Mouse (Mus musculus) thymus, adult 2 months (tissue): ENCODE results near the gene Fcrl5. TPM values are rescaled to one million over a fixed set of nuclear protein-coding genes. Genes with fewer than 3 reads are reported as not detected.

Experiments
- DNase-seq: peaks from one replicate; pipeline ENCODE4 v3.0.0; 2021
- H3K27ac ChIP-seq: fragments of 200-500 bp; 2 replicates; pipeline ENCODE4 v1.5.1; 2012; ENCODE audit warnings: low read length, control low read depth; ENCODE audit not compliant: control insufficient read depth, insufficient read depth
- H3K27me3 ChIP-seq: fragments of 200-500 bp; 2 replicates; pipeline ENCODE4 v1.6.1; 2012; ENCODE audit warnings: mild to moderate bottlenecking, low read length, moderate library complexity, mixed read lengths; ENCODE audit not compliant: control insufficient read depth, insufficient read depth
- H3K36me3 ChIP-seq: fragments of 200-500 bp; 2 replicates; pipeline ENCODE4 v1.6.1; 2012; ENCODE audit warnings: mild to moderate bottlenecking, low read length, moderate library complexity; ENCODE audit not compliant: control insufficient read depth, insufficient read depth
- H3K4me1 ChIP-seq: fragments of 200-500 bp; replicated peaks from 2 replicates; pipeline ENCODE4 v1.6.1; 2012; ENCODE audit warnings: low read length; ENCODE audit not compliant: control insufficient read depth, insufficient read depth
- H3K4me3 ChIP-seq: fragments of 200-500 bp; 2 replicates; pipeline ENCODE4 v1.5.1; 2012; ENCODE audit warnings: mild to moderate bottlenecking, low read length, control low read depth, moderate library complexity; ENCODE audit not compliant: control insufficient read depth, insufficient read depth
- CTCF ChIP-seq: fragments of 200-500 bp; IDR thresholded peaks from 2 replicates; pipeline ENCODE4 v1.5.1; 2012; ENCODE audit warnings: mild to moderate bottlenecking, control low read depth, low read length, moderate library complexity, borderline replicate concordance; ENCODE audit not compliant: control insufficient read depth, poor library complexity, insufficient read depth; ENCODE audit errors: extremely low read depth
- POLR2A ChIP-seq: fragments of 200-500 bp; IDR thresholded peaks from 2 replicates; pipeline ENCODE4 v1.6.1; 2012; ENCODE audit warnings: mild to moderate bottlenecking, low read length, control low read depth, moderate library complexity; ENCODE audit not compliant: control insufficient read depth, poor library complexity, insufficient read depth; ENCODE audit errors: extremely low read depth
- WGBS: fragments of 180-500 bp; shearing (Covaris S2); methylation state at CpG from one replicate; pipeline ENCODE4 v1.1.7; 2018; 5-methylcytosine and 5-hydroxymethylcytosine counted together
- polyA plus RNA-seq: library from polyadenylated mRNA; depleted of rRNA; stranded (reverse); fragments of >200 nt; gene quantifications from 2 replicates; pipeline ENCODE4 v1.2.3, GENCODE M21; 2012; rRNA removed

Fcrl5 gene
- 0.55 and 0.86 TPM in 2 replicates for polyA plus RNA-seq

GRCm38 (mm10) chr3:87435479-87435878, at the start of gene Fcrl5:
Gene Fcrl5, plus strand, starts transcription at chr3:87435773.
- H3K27me3 ChIP-seq = no peaks in the 10 kb centered on the region
- H3K4me1 ChIP-seq = no peaks in the 10 kb centered on the region
- H3K27ac ChIP-seq = no peak within 1 kb of the TSS
- no peak within 1 kb of the TSS for H3K4me3 ChIP-seq
- 55% methylated on average over 5 of the region's 5 CpGs for WGBS
- DNase-seq = no peak
- TF ChIP-seq CTCF (no peak), POLR2A (no peak)
- no peaks in the 10 kb centered on the region for H3K36me3 ChIP-seq

- Histone ChIP-seq H3K36me3 (no peaks in the 10 kb centered on the region), H3K27ac (no peak overlapping the region), H3K4me3 (no peak overlapping the region), H3K27me3 (no peaks in the 10 kb centered on the region), H3K4me1 (no peaks in the 10 kb centered on the region)
- TF ChIP-seq POLR2A (no peak), CTCF (no peak)
- WGBS = 91% methylated on average over 1 of the region's 1 CpGs
- no peak for DNase-seq
Measured at GRCm38 (mm10) chr3:87390935-87391334, 44.6 kb upstream of the Fcrl5 start.

GRCm38 (mm10) chr3:87398809-87399208, 36.8 kb upstream of the Fcrl5 start:
- TF ChIP-seq CTCF (no peak), POLR2A (no peak)
- H3K27ac ChIP-seq = no peak overlapping the region
- whole genome bisulfite sequencing = 88% methylated on average over 4 of the region's 4 CpGs
- H3K36me3 ChIP-seq = no peaks in the 10 kb centered on the region
- H3K27me3 ChIP-seq = no peaks in the 10 kb centered on the region
- DNase-seq = no peak
- H3K4me3 ChIP-seq = no peak overlapping the region
- H3K4me1 ChIP-seq = no peaks in the 10 kb centered on the region

- 92% methylated on average over 4 of the region's 4 CpGs for WGBS
- Histone ChIP-seq H3K4me1 (no peaks in the 10 kb centered on the region), H3K27ac (no peak overlapping the region), H3K4me3 (no peak overlapping the region), H3K36me3 (no peaks in the 10 kb centered on the region), H3K27me3 (no peaks in the 10 kb centered on the region)
- no peak for TF ChIP-seq CTCF
- TF ChIP-seq POLR2A = no peak
- no peak for DNase-seq
Measured at GRCm38 (mm10) chr3:87399906-87400305, 35.7 kb upstream of the Fcrl5 start.

- H3K27me3 ChIP-seq = no peaks in the 10 kb centered on the region
- TF ChIP-seq POLR2A (no peak), CTCF (no peak)
- WGBS = 1% methylated on average over 5 of the region's 5 CpGs
- H3K4me3 ChIP-seq = no peak overlapping the region
- no peak overlapping the region for H3K27ac ChIP-seq
- no peaks in the 10 kb centered on the region for H3K4me1 ChIP-seq
- H3K36me3 ChIP-seq = no peaks in the 10 kb centered on the region
- DNase-seq = peak; percentile 28
Measured at GRCm38 (mm10) chr3:87401321-87401720, 34.3 kb upstream of the Fcrl5 start.

DNA sequence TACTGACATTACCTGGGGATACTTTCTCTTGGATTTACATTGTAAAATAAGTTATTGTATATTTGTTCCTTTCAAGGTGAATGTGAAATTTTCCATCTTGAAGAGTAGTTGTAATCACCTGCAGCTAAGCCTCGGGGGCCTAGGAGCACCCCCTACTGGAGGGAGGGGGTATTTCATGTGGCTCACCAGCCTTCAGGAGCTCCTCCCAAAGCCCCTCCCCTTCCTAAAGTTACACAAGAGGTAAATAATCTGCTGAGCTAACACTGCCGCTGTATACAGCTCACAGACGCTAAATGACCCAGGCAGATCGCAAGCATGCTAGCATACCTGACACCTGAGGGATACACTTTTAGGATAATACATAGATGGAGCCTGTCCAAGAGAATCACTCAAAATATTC, 27.4 kb upstream of the Fcrl5 start:
- Histone ChIP-seq H3K36me3 (no peaks in the 10 kb centered on the region), H3K27me3 (no peaks in the 10 kb centered on the region), H3K4me3 (no peak overlapping the region), H3K27ac (no peak overlapping the region), H3K4me1 (no peaks in the 10 kb centered on the region)
- 3% methylated on average over 4 of the region's 4 CpGs for WGBS
- peak; percentile 63 for DNase-seq
- TF ChIP-seq POLR2A (no peak), CTCF (peak; percentile 50; the same call in 1 of the 2 replicates)
